Mouse (Mus musculus) embryonic facial prominence, embryonic 11.5 days (tissue): ENCODE measurements at regions not wholly inside any gene's neighbourhood (a gene's known extent, or its start where the extent isn't known, plus 50 kb on each side); places are given as distances from the start of the nearest gene placed in this dataset.

Experiments
- ATAC-seq: fragments of 200-750 bp; cut with Nextera tagmentation; replicated peaks from 2 replicates; pipeline ENCODE4 v1.8.0; 2017; ENCODE audit warnings: low read depth; ENCODE audit not compliant: insufficient number of reproducible peaks, low FRiP score, low TSS enrichment
- DNase-seq: peaks from one replicate; pipeline ENCODE4 v3.0.0-alpha.2; 2015; ENCODE audit warnings: low spot score
- H3K27ac ChIP-seq: fragments of 300-500 bp; sonication (generic); replicated peaks from 2 replicates; pipeline ENCODE4 v1.5.1; 2014; ENCODE audit warnings: mild to moderate bottlenecking, low read depth, low read length, control low read depth
- H3K27me3 ChIP-seq: fragments of 300-500 bp; sonication (generic); 2 replicates; pipeline ENCODE4 v1.6.1; 2014; ENCODE audit warnings: mild to moderate bottlenecking, low read length, moderate library complexity, mixed read lengths; ENCODE audit not compliant: control insufficient read depth, insufficient read depth
- H3K36me3 ChIP-seq: fragments of 300-500 bp; sonication (generic); replicated peaks from 2 replicates; pipeline ENCODE4 v1.6.1; 2014; ENCODE audit warnings: low read depth, mild to moderate bottlenecking, low read length, moderate library complexity, mixed read lengths; ENCODE audit not compliant: control insufficient read depth, insufficient read depth
- H3K4me1 ChIP-seq: fragments of 300-500 bp; sonication (generic); 2 replicates; pipeline ENCODE4 v1.6.1; 2014; ENCODE audit warnings: low read length, mixed read lengths; ENCODE audit not compliant: control insufficient read depth, insufficient read depth
- H3K4me2 ChIP-seq: fragments of 300-500 bp; sonication (generic); 2 replicates; pipeline ENCODE4 v1.6.1; 2014; ENCODE audit warnings: low read depth, mild to moderate bottlenecking, control low read depth, low read length, moderate library complexity
- H3K4me3 ChIP-seq: fragments of 300-500 bp; sonication (generic); 2 replicates; pipeline ENCODE4 v1.5.1; 2014; ENCODE audit warnings: low read depth, low read length, control low read depth
- H3K9ac ChIP-seq: fragments of 300-500 bp; sonication (generic); replicated peaks from 2 replicates; pipeline ENCODE4 v1.6.1; 2014; ENCODE audit warnings: mild to moderate bottlenecking, control low read depth, low read length
- H3K9me3 ChIP-seq: fragments of 300-500 bp; sonication (generic); replicated peaks from 2 replicates; pipeline ENCODE4 v1.6.1; 2016; ENCODE audit warnings: mild to moderate bottlenecking, low read length, inconsistent platforms, mixed read lengths; ENCODE audit not compliant: control insufficient read depth
- WGBS: fragments of 180-500 bp; shearing (Covaris S2); extraction: QIAGEN DNeasy Blood & Tissue Kit; methylation state at CpG from one replicate; pipeline ENCODE4 v1.1.7; 2014; 5-methylcytosine and 5-hydroxymethylcytosine counted together

- Histone ChIP-seq H3K27me3 (no peaks in the 10 kb centered on the region), H3K36me3 (no peaks in the 10 kb centered on the region), H3K27ac (no peak overlapping the region), H3K4me1 (no peaks in the 10 kb centered on the region), H3K9ac (no peak overlapping the region), H3K9me3 (no peaks in the 10 kb centered on the region), H3K4me2 (no peak overlapping the region), H3K4me3 (no peak overlapping the region)
- ATAC-seq (peak; percentile 39; the same call in 1 of the 2 replicates), DNase-seq (peak; percentile 24)
- WGBS: 46% methylated on average over 7 of the region's 7 CpGs
These were observed 91.2 kb downstream of the Fam76b start for GRCm38 (mm10) chr9:13918606-13919202.

- Histone ChIP-seq H3K9ac (no peak overlapping the region), H3K9me3 (no peaks in the 10 kb centered on the region), H3K4me1 (no peaks in the 10 kb centered on the region), H3K27me3 (no peaks in the 10 kb centered on the region), H3K4me2 (no peak overlapping the region), H3K4me3 (no peak overlapping the region), H3K36me3 (no peaks in the 10 kb centered on the region), H3K27ac (no peak overlapping the region; the same call in 1 of the 2 replicates)
- WGBS: 60% methylated on average over 9 of the region's 9 CpGs
- ATAC-seq (no peak; the same call in 1 of the 2 replicates), DNase-seq (peak; percentile 26)
These were observed 92.4 kb downstream of the Fam76b start for GRCm38 (mm10) chr9:13919739-13920410.

GRCm38 (mm10) chr9:13920623-13921022 is 93.1 kb downstream of the Fam76b start:
- Histone ChIP-seq H3K27me3 (no peaks in the 10 kb centered on the region), H3K9me3 (no peaks in the 10 kb centered on the region), H3K4me1 (no peaks in the 10 kb centered on the region), H3K4me2 (no peak overlapping the region), H3K4me3 (no peak overlapping the region), H3K27ac (no peak overlapping the region), H3K36me3 (no peaks in the 10 kb centered on the region), H3K9ac (no peak overlapping the region)
- ATAC-seq (no peak), DNase-seq (no peak)
- 97% methylated on average over 1 of the region's 1 CpGs for WGBS

GRCm38 (mm10) chr9:13932001-13932508 is 104.5 kb downstream of the Fam76b start:
- H3K4me3 ChIP-seq: no peak overlapping the region
- DNase-seq: no peak
- H3K9me3 ChIP-seq: no peaks in the 10 kb centered on the region
- no peaks in the 10 kb centered on the region for H3K4me1 ChIP-seq
- WGBS: 30% methylated on average over 6 of the region's 6 CpGs
- no peak overlapping the region for H3K4me2 ChIP-seq
- H3K36me3 ChIP-seq: no peaks in the 10 kb centered on the region
- no peak overlapping the region for H3K27ac ChIP-seq
- no peak overlapping the region for H3K9ac ChIP-seq
- no peaks in the 10 kb centered on the region for H3K27me3 ChIP-seq
- no peak for ATAC-seq

- H3K36me3 ChIP-seq: no peaks in the 10 kb centered on the region
- H3K4me2 ChIP-seq: no peak overlapping the region
- 75% methylated on average over 6 of the region's 6 CpGs for WGBS
- no peak for ATAC-seq
- H3K9ac ChIP-seq: no peak overlapping the region
- no peaks in the 10 kb centered on the region for H3K4me1 ChIP-seq
- DNase-seq: no peak
- no peaks in the 10 kb centered on the region for H3K9me3 ChIP-seq
- H3K4me3 ChIP-seq: no peak overlapping the region
- H3K27ac ChIP-seq: no peak overlapping the region
- H3K27me3 ChIP-seq: no peaks in the 10 kb centered on the region
These were observed 105.9 kb downstream of the Fam76b start for GRCm38 (mm10) chr9:13933404-13933803.

GRCm38 (mm10) chr9:13937301-13937700 is 109.8 kb downstream of the Fam76b start:
- H3K4me1 ChIP-seq: no peaks in the 10 kb centered on the region
- H3K4me3 ChIP-seq: no peak overlapping the region
- H3K27me3 ChIP-seq: no peaks in the 10 kb centered on the region
- WGBS: 80% methylated on average over 2 of the region's 2 CpGs
- DNase-seq: no peak
- no peak overlapping the region for H3K4me2 ChIP-seq
- H3K27ac ChIP-seq: no peak overlapping the region
- H3K36me3 ChIP-seq: no peaks in the 10 kb centered on the region
- no peak overlapping the region for H3K9ac ChIP-seq
- no peak for ATAC-seq
- H3K9me3 ChIP-seq: no peaks in the 10 kb centered on the region

GRCm38 (mm10) chr9:13946519-13946918 is 119.0 kb downstream of the Fam76b start:
- H3K4me3 ChIP-seq: no peak overlapping the region
- H3K4me2 ChIP-seq: no peak overlapping the region
- ATAC-seq (no peak), DNase-seq (no peak)
- 72% methylated on average over 3 of the region's 3 CpGs for WGBS
- no peaks in the 10 kb centered on the region for H3K9me3 ChIP-seq
- H3K9ac ChIP-seq: no peak overlapping the region
- no peaks in the 10 kb centered on the region for H3K4me1 ChIP-seq
- no peaks in the 10 kb centered on the region for H3K27me3 ChIP-seq
- H3K36me3 ChIP-seq: no peaks in the 10 kb centered on the region
- H3K27ac ChIP-seq: no peak overlapping the region

GRCm38 (mm10) chr9:13952157-13952556 is 124.6 kb downstream of the Fam76b start:
- Histone ChIP-seq H3K27ac (no peak overlapping the region), H3K4me2 (no peak overlapping the region), H3K36me3 (no peaks in the 10 kb centered on the region), H3K4me1 (no peaks in the 10 kb centered on the region), H3K27me3 (no peaks in the 10 kb centered on the region), H3K9me3 (no peaks in the 10 kb centered on the region), H3K4me3 (no peak overlapping the region), H3K9ac (no peak overlapping the region)
- ATAC-seq (no peak), DNase-seq (no peak)
